Mouse (Mus musculus): ENCODE results near the gene Tom1l2. TPM values are rescaled to one million over a fixed set of nuclear protein-coding genes. Genes with fewer than 3 reads are reported as not detected.

Tom1l2 gene
- polyA plus RNA-seq (2012; ENCODE audit: insufficient read depth, insufficient read length, missing spikeins): 18.1 and 20.4 TPM in 2 replicates

DNA sequence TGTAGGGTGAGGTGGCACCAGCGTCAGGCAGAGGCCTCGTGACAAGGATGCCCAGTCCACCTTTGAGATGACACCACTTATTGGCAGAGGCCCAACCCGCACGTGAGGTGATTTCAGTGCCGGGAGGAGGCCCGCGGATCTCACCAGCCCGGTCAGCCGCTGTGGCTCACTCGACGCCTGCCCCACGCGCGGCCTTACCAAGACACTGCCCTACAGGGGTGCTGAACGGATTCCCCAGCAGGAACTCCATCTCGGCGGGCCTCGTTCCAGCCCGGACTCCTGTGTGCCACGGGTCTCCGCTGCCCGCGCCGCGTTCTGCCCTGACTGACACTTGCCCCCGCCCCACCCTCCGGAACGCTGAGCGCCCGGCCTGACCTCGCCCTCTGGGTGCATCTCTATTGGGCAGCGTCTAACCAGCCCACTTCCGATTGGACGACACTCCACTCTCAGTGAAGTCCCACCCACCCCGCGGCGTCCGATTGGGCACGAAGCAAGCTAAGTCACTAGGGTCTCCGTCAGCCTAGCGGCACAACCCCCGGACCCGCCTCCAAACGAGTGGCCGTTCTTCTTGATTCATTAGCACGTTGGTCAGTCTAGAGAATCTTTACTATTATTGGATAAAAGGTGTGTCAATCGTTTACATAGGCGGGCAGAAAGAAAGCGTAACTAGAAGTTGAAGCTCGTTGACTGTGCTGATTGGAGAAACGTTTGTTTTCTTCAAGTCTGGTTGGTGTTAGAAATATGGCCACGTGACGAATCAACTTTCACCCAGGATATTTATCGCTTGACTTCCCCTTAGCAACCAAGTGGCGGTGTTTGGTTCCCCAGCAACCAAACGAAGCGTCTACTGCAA lies at the start of gene Tom1l2, which contains the start of gene Drc3:
Gene Tom1l2 (minus strand): TSS at position 347 of the 853 bp plus-strand sequence.
Gene Drc3 (plus strand): TSS at position 771 of the 853 bp plus-strand sequence.
- Histone ChIP-seq H3K4me1 (ENCODE audit: control insufficient read depth, insufficient read depth, low read length) (peaks cover 25% of the 10 kb centered on the region), H3K27ac (ENCODE audit: insufficient read depth, low read depth, low read length) (peak within 1 kb of the TSS; percentile 29), H3K4me3 (ENCODE audit: insufficient read depth, low read length) (peak within 1 kb of the TSS; percentile 85)
- TF ChIP-seq CTCF (IDR thresholded peaks at IDR 0.05; ENCODE audit: low read depth, low read length): no peak
- no peak for TF ChIP-seq POLR2A (IDR thresholded peaks at IDR 0.05; ENCODE audit: borderline replicate concordance, low read depth, low read length)

DNA sequence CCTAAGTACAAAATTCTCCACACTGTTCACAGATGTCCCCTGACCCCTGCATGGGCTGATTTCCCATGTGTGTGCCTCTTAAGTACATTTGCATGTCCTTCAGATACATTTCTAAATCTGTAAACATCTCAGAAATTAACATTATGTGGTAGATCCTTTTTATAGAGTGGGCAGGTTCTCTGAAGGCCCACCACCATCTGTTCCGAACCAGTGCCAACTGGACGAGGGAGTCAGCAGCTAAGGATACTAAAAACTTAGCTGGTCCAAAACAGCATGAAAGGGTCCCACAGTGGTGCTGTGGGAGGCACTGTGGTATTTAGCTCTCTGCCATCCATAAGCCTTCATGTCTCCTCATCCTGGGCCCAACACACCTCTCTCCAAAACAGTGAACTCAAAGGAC lies 44.5 kb upstream of the Tom1l2 start:
- Histone ChIP-seq H3K4me1 (ENCODE audit: control insufficient read depth, insufficient read depth, low read length) (no peaks in the 10 kb centered on the region), H3K27ac (ENCODE audit: insufficient read depth, low read depth, low read length) (no peak overlapping the region), H3K4me3 (ENCODE audit: insufficient read depth, low read length) (no peak overlapping the region)
- TF ChIP-seq CTCF (IDR thresholded peaks at IDR 0.05; ENCODE audit: low read depth, low read length): no peak
- no peak for TF ChIP-seq POLR2A (IDR thresholded peaks at IDR 0.05; ENCODE audit: borderline replicate concordance, low read depth, low read length)

DNA sequence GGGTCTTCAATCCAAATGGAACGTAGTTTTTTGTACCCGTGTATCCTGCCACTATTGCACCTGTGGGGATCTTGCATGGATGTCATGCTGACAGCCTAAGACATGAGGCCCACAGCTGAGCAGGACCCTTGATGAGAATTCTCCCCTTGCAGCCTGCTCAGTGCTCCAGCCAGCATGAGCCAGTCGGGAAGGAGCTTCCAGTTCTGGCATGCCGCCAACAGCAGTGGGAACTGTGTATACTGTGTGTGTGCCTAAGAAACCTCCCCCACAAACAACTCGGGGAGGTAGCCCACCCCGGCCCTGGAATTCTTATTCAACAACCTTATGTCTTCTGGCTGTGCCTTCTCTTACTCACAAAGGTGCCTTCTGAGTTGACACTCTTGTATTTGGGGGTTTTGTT lies 43.8 kb upstream of the Tom1l2 start:
- no peak for TF ChIP-seq POLR2A (IDR thresholded peaks at IDR 0.05; ENCODE audit: borderline replicate concordance, low read depth, low read length)
- no peak for TF ChIP-seq CTCF (IDR thresholded peaks at IDR 0.05; ENCODE audit: low read depth, low read length)
- Histone ChIP-seq H3K27ac (ENCODE audit: insufficient read depth, low read depth, low read length) (no peak overlapping the region), H3K4me1 (ENCODE audit: control insufficient read depth, insufficient read depth, low read length) (no peaks in the 10 kb centered on the region), H3K4me3 (ENCODE audit: insufficient read depth, low read length) (no peak overlapping the region)

DNA sequence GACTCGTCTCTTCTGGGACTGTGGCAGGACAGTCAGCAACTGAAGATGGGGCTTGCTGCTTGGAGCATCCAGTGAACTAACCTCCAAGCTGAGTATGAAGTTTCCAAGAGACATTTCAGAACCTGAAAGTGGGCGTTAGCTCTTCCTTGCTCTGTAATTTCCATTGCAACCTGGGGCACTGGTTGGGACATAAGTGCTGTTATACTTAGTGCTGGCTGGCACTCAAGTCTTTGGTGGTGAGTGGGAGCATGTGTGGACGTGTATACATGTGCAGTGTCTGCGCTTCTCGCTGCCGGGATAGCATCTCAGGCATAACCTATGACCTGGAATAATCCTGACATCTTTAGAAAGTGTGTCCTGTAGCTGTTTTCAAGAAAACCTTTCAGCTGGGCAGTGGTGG lies 38.6 kb upstream of the Tom1l2 start:
- no peak for TF ChIP-seq CTCF (IDR thresholded peaks at IDR 0.05; ENCODE audit: low read depth, low read length)
- no peak for TF ChIP-seq POLR2A (IDR thresholded peaks at IDR 0.05; ENCODE audit: borderline replicate concordance, low read depth, low read length)
- no peak overlapping the region for H3K27ac ChIP-seq (ENCODE audit: insufficient read depth, low read depth, low read length)
- no peak overlapping the region for H3K4me3 ChIP-seq (ENCODE audit: insufficient read depth, low read length)
- no peaks in the 10 kb centered on the region for H3K4me1 ChIP-seq (ENCODE audit: control insufficient read depth, insufficient read depth, low read length)

DNA sequence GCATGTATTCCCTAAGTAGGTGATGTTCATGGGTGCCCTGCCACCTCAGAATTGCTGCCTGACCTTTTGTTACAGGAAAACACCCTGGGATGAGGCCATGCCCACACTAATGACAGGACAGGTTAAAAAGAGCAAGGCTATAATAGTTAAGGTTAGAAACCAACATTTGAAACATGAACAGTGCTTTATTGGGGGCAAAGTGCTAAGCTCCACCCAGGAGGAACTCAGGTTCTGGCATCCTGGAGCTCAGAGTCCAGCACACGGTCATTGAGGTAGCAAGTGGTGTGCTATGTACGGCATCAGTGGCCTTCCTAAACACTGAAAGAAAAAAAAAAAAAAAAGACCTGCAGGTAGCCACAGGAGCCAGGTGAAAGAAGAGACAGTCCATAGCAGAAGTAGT lies 35.2 kb upstream of the Tom1l2 start:
- no peak overlapping the region for H3K4me3 ChIP-seq (ENCODE audit: insufficient read depth, low read length)
- H3K27ac ChIP-seq (ENCODE audit: insufficient read depth, low read depth, low read length): no peak overlapping the region
- no peak for TF ChIP-seq POLR2A (IDR thresholded peaks at IDR 0.05; ENCODE audit: borderline replicate concordance, low read depth, low read length)
- no peak for TF ChIP-seq CTCF (IDR thresholded peaks at IDR 0.05; ENCODE audit: low read depth, low read length)
- H3K4me1 ChIP-seq (ENCODE audit: control insufficient read depth, insufficient read depth, low read length): no peaks in the 10 kb centered on the region

DNA sequence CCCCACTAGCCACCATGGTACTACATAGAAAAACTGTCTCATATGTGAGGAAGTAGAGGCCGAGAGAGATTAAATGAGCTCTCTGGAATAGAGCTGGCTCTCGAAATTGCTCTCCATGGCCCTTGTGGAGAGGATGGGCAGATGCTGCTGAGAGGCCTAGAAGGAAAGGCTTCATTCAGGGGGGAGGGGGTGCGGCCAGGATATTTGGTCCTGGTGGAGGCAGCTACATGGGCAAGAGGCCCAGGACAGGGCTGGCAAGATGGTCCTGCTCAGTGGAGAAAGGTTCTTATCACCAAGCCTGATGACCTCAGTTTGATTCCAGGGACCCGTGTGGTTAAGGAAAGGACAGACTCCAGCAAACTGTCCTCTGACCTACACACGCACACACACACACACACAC lies 33.2 kb upstream of the Tom1l2 start:
- Histone ChIP-seq H3K4me1 (ENCODE audit: control insufficient read depth, insufficient read depth, low read length) (no peaks in the 10 kb centered on the region), H3K27ac (ENCODE audit: insufficient read depth, low read depth, low read length) (no peak overlapping the region), H3K4me3 (ENCODE audit: insufficient read depth, low read length) (no peak overlapping the region)
- TF ChIP-seq POLR2A (IDR thresholded peaks at IDR 0.05; ENCODE audit: borderline replicate concordance, low read depth, low read length) (no peak), CTCF (IDR thresholded peaks at IDR 0.05; ENCODE audit: low read depth, low read length) (no peak)

DNA sequence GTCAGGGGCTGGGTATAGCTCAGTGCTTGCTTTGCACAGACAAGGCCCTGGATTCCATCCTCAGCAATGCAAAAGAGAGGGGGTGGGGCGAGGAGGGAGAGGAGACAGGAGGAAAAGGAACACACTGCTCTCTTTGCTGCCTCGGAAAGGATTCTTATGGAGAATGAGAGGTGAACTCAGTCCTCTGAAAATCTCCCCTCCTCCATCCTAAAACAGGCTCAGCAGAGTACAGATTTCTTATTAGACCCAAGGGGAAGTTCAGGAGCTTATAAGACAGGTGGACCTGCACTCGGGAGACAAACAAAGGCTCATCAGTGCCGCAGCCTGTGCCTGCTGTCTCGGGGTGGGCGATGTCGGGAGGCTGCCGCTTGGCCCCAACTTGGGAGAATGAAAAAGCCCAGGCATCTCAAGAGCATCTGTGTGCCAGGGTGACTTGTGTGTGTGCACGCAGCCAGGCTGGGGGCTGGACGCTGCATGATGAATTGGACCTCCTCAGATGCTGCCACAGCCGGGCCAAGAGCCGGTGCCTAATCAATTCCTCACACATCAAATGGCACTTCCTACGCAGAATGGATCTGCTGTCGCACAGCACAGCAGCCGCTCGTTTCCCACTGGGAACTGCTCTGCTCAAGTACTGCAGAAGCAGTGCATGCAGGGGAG lies 32.2 kb upstream of the Tom1l2 start:
- Histone ChIP-seq H3K4me1 (ENCODE audit: control insufficient read depth, insufficient read depth, low read length) (no peaks in the 10 kb centered on the region), H3K4me3 (ENCODE audit: insufficient read depth, low read length) (no peak overlapping the region), H3K27ac (ENCODE audit: insufficient read depth, low read depth, low read length) (no peak overlapping the region)
- TF ChIP-seq POLR2A (IDR thresholded peaks at IDR 0.05; ENCODE audit: borderline replicate concordance, low read depth, low read length) (no peak), CTCF (IDR thresholded peaks at IDR 0.05; ENCODE audit: low read depth, low read length) (no peak)

DNA sequence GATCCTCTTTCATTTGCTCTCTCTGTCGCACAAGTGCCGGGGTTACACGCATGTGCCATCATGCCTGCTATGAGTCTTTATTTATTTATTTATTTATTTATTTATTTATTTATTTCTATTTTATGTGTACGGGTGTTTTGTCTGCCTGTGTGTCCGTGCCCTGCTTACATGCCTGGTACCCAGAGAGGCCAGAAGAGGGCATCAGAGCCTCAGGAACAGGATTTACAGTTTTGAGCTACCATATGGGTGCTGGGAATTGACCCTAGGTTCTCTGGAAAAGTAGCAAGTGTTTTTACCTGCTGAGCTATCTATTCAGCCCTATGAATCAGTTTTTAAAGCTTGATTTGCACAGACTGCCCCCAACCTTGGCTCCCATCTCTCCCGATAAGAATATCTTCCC lies 30.8 kb upstream of the Tom1l2 start:
- no peaks in the 10 kb centered on the region for H3K4me1 ChIP-seq (ENCODE audit: control insufficient read depth, insufficient read depth, low read length)
- TF ChIP-seq POLR2A (IDR thresholded peaks at IDR 0.05; ENCODE audit: borderline replicate concordance, low read depth, low read length) (no peak), CTCF (IDR thresholded peaks at IDR 0.05; ENCODE audit: low read depth, low read length) (no peak)
- no peak overlapping the region for H3K27ac ChIP-seq (ENCODE audit: insufficient read depth, low read depth, low read length)
- no peak overlapping the region for H3K4me3 ChIP-seq (ENCODE audit: insufficient read depth, low read length)

DNA sequence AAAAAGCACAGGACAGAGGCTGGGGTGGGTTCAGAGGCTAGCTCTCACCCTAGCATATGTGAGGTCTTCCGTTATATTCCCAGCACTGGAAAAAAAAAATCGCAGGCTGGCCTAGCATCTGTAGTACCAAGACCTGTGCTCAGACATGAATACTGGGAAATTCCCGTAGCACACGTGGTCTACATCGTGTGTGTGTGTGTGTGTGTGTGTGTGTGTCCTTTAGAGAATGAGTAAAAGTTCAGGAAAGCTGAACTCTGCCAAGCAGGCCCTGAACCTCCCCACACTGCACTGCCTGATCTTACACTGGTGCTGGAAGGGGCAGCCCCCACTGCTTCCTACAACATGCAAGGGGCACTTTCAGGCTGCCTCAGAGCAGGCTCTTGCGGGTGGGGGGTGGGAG lies 21.8 kb upstream of the Tom1l2 start:
- H3K27ac ChIP-seq (ENCODE audit: insufficient read depth, low read depth, low read length): no peak overlapping the region
- H3K4me1 ChIP-seq (ENCODE audit: control insufficient read depth, insufficient read depth, low read length): no peaks in the 10 kb centered on the region
- TF ChIP-seq CTCF (IDR thresholded peaks at IDR 0.05; ENCODE audit: low read depth, low read length) (no peak), POLR2A (IDR thresholded peaks at IDR 0.05; ENCODE audit: borderline replicate concordance, low read depth, low read length) (no peak)
- no peak overlapping the region for H3K4me3 ChIP-seq (ENCODE audit: insufficient read depth, low read length)

DNA sequence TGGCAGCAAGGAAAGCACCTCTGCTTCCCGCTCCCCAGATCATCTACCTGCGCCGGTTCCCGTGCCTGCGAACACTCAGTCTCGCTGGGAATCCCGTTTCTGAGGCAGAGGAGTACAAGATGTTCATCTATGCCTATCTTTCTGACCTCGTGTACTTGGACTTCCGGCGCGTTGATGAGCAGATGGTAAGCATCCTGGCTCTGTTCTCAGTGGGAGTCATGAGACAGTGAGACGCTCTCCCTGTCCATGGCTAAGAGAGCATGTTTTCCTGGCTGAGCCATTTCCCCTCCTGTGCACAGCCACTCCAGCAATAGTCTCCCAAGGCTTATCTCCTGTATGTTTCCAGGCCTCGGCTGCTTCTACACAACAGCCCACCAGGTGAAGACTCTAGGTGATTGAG lies 17.7 kb upstream of the Tom1l2 start:
- H3K4me1 ChIP-seq (ENCODE audit: control insufficient read depth, insufficient read depth, low read length): no peaks in the 10 kb centered on the region
- H3K27ac ChIP-seq (ENCODE audit: insufficient read depth, low read depth, low read length): no peak overlapping the region
- H3K4me3 ChIP-seq (ENCODE audit: insufficient read depth, low read length): no peak overlapping the region
- no peak for TF ChIP-seq CTCF (IDR thresholded peaks at IDR 0.05; ENCODE audit: low read depth, low read length)
- no peak for TF ChIP-seq POLR2A (IDR thresholded peaks at IDR 0.05; ENCODE audit: borderline replicate concordance, low read depth, low read length)

Data from bone marrow macrophage, adult 2 months (primary cell).